Mouse (Mus musculus) heart, embryonic 15.5 days (tissue): Measurements from ENCODE around the gene Gm29735. TPM values are rescaled to one million over a fixed set of nuclear protein-coding genes. Genes with fewer than 3 reads are reported as not detected.
"Not testable (repeated sequence)": the region's sequence is repeated elsewhere in the genome, so short reads cannot be mapped to it uniquely, and the experiment has no call there.

ENCODE experiments used
- ATAC-seq: fragments of 200-750 bp; cut with Nextera tagmentation; replicated peaks from 2 replicates; pipeline ENCODE4 v1.8.0; 2017; ENCODE audit warnings: low read depth, moderate TSS enrichment; ENCODE audit not compliant: insufficient number of reproducible peaks, insufficient read depth, low FRiP score
- H3K27ac ChIP-seq: fragments of 300-500 bp; sonication (generic); 2 replicates; pipeline ENCODE4 v1.5.1; 2015; ENCODE audit warnings: mild to moderate bottlenecking, inconsistent platforms
- H3K27me3 ChIP-seq: fragments of 300-500 bp; sonication (generic); 2 replicates; pipeline ENCODE4 v1.6.1; 2015; ENCODE audit warnings: inconsistent platforms
- H3K36me3 ChIP-seq: fragments of 300-500 bp; sonication (generic); 2 replicates; pipeline ENCODE4 v1.6.1; 2015; ENCODE audit warnings: mild to moderate bottlenecking, inconsistent platforms
- H3K4me1 ChIP-seq: fragments of 300-500 bp; sonication (generic); replicated peaks from 2 replicates; pipeline ENCODE4 v1.6.1; 2015; ENCODE audit warnings: inconsistent platforms
- H3K4me2 ChIP-seq: fragments of 300-500 bp; sonication (generic); 2 replicates; pipeline ENCODE4 v1.6.1; 2015; ENCODE audit warnings: inconsistent platforms, mild to moderate bottlenecking, moderate library complexity
- H3K4me3 ChIP-seq: fragments of 300-500 bp; sonication (generic); 2 replicates; pipeline ENCODE4 v1.5.1; 2015; ENCODE audit warnings: mild to moderate bottlenecking, inconsistent platforms
- H3K9ac ChIP-seq: fragments of 300-500 bp; sonication (generic); 2 replicates; pipeline ENCODE4 v1.6.1; 2015; ENCODE audit warnings: mild to moderate bottlenecking, inconsistent platforms
- H3K9me3 ChIP-seq: fragments of 300-500 bp; sonication (generic); replicated peaks from 2 replicates; pipeline ENCODE4 v1.6.1; 2016; ENCODE audit warnings: inconsistent platforms
- WGBS: fragments of 180-500 bp; shearing (Covaris S2); methylation state at CpG from one replicate; pipeline ENCODE4 v1.1.7; 2015; ENCODE audit warnings: mixed read lengths; 5-methylcytosine and 5-hydroxymethylcytosine counted together
- polyA plus RNA-seq: library from polyadenylated mRNA; unstranded; fragments of >200 nt; fragmentation: Nextera tagmentation; extraction: Ambion mirVana; gene quantifications from 2 replicates; pipeline ENCODE4 v1.2.1, GENCODE M21; 2015

Gm29735 gene
- polyA plus RNA-seq, 1 experiment from 2014 or later = not detected

GRCm38 (mm10) chr7:142120629-142121028 lies 36.3 kb downstream of the Gm29735 start, which contains the start of gene Gm45618:
Gm45618 (minus strand) TSS chr7:142120729.
- H3K27me3 ChIP-seq, ATAC-seq: not testable (repeated sequence)

GRCm38 (mm10) chr7:142119632-142120031 lies 37.3 kb downstream of the Gm29735 start:
- 8% methylated on average over 5 of the region's 5 CpGs for whole genome bisulfite sequencing
- Histone ChIP-seq H3K4me2 (no peak overlapping the region), H3K9ac (no peak overlapping the region), H3K9me3 (no peaks in the 10 kb centered on the region), H3K36me3 (no peaks in the 10 kb centered on the region), H3K27ac (no peak overlapping the region), H3K4me3 (no peak overlapping the region), H3K27me3 (no peaks in the 10 kb centered on the region), H3K4me1 (no peaks in the 10 kb centered on the region)
- ATAC-seq = no peak

More at GRCm38 (mm10) chr7:142120629-142121028, 36.3 kb downstream of the Gm29735 start, which contains the start of gene Gm45618:
- 76% methylated on average over 1 of the region's 1 CpGs for WGBS
- not testable (repeated sequence) for H3K36me3 ChIP-seq, H3K4me2 ChIP-seq, H3K4me3 ChIP-seq, H3K4me1 ChIP-seq, H3K9me3 ChIP-seq, H3K27ac ChIP-seq, H3K9ac ChIP-seq

Other genes with a start within 250 kb of the Gm29735 start
- 32.3 and 43.3 TPM in 2 replicates for gene Tollip, start 238.6 kb downstream of the Gm29735 start, polyA plus RNA-seq
- 0.43 and 0.56 TPM in 2 replicates for gene Brsk2, start 207.4 kb downstream of the Gm29735 start, polyA plus RNA-seq
- 43.4 and 52.7 TPM in 2 replicates for gene Mob2, start 96.0 kb downstream of the Gm29735 start, polyA plus RNA-seq
- gene Dusp8, start 61.3 kb downstream of the Gm29735 start, polyA plus RNA-seq = 11.5 and 12.2 TPM in 2 replicates
- not detected in 2 replicates for gene Gm45618, start 36.4 kb downstream of the Gm29735 start, polyA plus RNA-seq
- gene Gm39115, start 21.1 kb downstream of the Gm29735 start, polyA plus RNA-seq = not detected in 2 replicates
- gene Gm45337, start 12.5 kb downstream of the Gm29735 start, polyA plus RNA-seq = not detected in 2 replicates
- not detected in 2 replicates for gene Gm4553, start 8.6 kb upstream of the Gm29735 start, polyA plus RNA-seq
- gene Krtap5-2, start 18.9 kb upstream of the Gm29735 start, polyA plus RNA-seq = not detected in 2 replicates
- gene Gm10153, start 33.3 kb upstream of the Gm29735 start, polyA plus RNA-seq = not detected in 2 replicates
- not detected in 2 replicates for gene Krtap5-3, start 44.3 kb upstream of the Gm29735 start, polyA plus RNA-seq
- gene Gm7579, start 54.7 kb upstream of the Gm29735 start, polyA plus RNA-seq = not detected in 2 replicates
- not detected in 2 replicates for gene Krtap5-5, start 72.9 kb upstream of the Gm29735 start, polyA plus RNA-seq
- gene Gm40460, start 84.0 kb upstream of the Gm29735 start, polyA plus RNA-seq = not detected in 2 replicates
- gene Gm2431, start 101.2 kb upstream of the Gm29735 start, polyA plus RNA-seq = not detected in 2 replicates
- gene Gm4559, start 117.2 kb upstream of the Gm29735 start, polyA plus RNA-seq = not detected in 2 replicates
- not detected in 2 replicates for gene Krtap5-1, start 140.0 kb upstream of the Gm29735 start, polyA plus RNA-seq
- gene Krtap5-4, start 146.4 kb upstream of the Gm29735 start, polyA plus RNA-seq = not detected in 2 replicates
- gene Ifitm10, start 216.6 kb upstream of the Gm29735 start, polyA plus RNA-seq = 4.7 and 5.5 TPM in 2 replicates
- 1.2 TPM in 1 of 2 replicates, not detected in the other for gene Gm49369, start 225.6 kb upstream of the Gm29735 start, polyA plus RNA-seq
- 389 and 487 TPM in 2 replicates for gene Ctsd, start 230.9 kb upstream of the Gm29735 start, polyA plus RNA-seq